Comparison of ENCODE assay signal across 19 mouse cellular contexts in genomic region chr5:85240380-85240779, GRCm38 (mm10).
DNase-seq lines count a peak whose midpoint lies in the region; ATAC-seq lines count a peak whose summit lies in the region.
"Had no signal": no experiment of that assay in that cellular context is flagged by ENCODE, and none has a peak within 500 bp of the region (broad histone marks: within the 10 kb centered on the region; RNA-seq: fewer than 3 reads in every experiment).

No protein-coding gene starts in this region.

- no peak for ATAC-seq in midbrain, embryonic 14.5 days (ENCODE audit: low FRiP score, low TSS enrichment)
- ATAC-seq in midbrain, embryonic 11.5 days (ENCODE audit: low FRiP score) = no peak
- ATAC-seq in forebrain, embryonic 16.5 days = peak; percentile 43
- ATAC-seq in neural tube, embryonic 15.5 days (ENCODE audit: low FRiP score) = peak; percentile 60; the same call in 1 of the 2 replicates

- no peak overlapping the region for H3K4me3 ChIP-seq in midbrain, embryonic 14.5 days (replicated peaks; ENCODE audit: low read depth, low read length)
- no peak overlapping the region for H3K4me3 ChIP-seq in midbrain, embryonic 11.5 days (ENCODE audit: low read depth, low read length)
- H3K4me3 ChIP-seq in forebrain, embryonic 16.5 days (replicated peaks; ENCODE audit: low read length) = no peak overlapping the region
- no peak overlapping the region for H3K4me3 ChIP-seq in neural tube, embryonic 15.5 days (replicated peaks)
- H3K4me3 ChIP-seq: heart, embryonic 10.5 days; left cerebral cortex, adult 2 months; liver, embryonic 13.5 days; midbrain, embryonic 12.5 days had no signal

- no peaks in the 10 kb centered on the region for H3K27me3 ChIP-seq in midbrain, embryonic 14.5 days (ENCODE audit: control insufficient read depth, insufficient read depth, low read length)
- no peaks in the 10 kb centered on the region for H3K27me3 ChIP-seq in midbrain, embryonic 11.5 days (ENCODE audit: control insufficient read depth, insufficient read depth, low read length)
- no peaks in the 10 kb centered on the region for H3K27me3 ChIP-seq in forebrain, embryonic 16.5 days (replicated peaks; ENCODE audit: control insufficient read depth, insufficient read depth, low read length)
- H3K27me3 ChIP-seq in neural tube, embryonic 15.5 days (replicated peaks) = no peaks in the 10 kb centered on the region
- H3K27me3 ChIP-seq: liver, embryonic 13.5 days; midbrain, embryonic 12.5 days had no signal

- DNase-seq in midbrain, embryonic 14.5 days = peak; percentile 2
- no peak for DNase-seq in midbrain, embryonic 11.5 days (ENCODE audit: low spot score, missing footprints)
- DNase-seq in brain, embryonic 18.5 days (ENCODE audit: low read depth, low spot score) = peak; percentile 14
- no peak for DNase-seq in adrenal gland, adult 2 months
- no peak for DNase-seq in ovary, postnatal 36 days (ENCODE audit: low spot score)
- DNase-seq: B cell, adult 2 months; gastrocnemius, postnatal 10 days; heart, postnatal 4 days; kidney, adult 2 months; kidney, postnatal 10 days; liver, embryonic 13.5 days; lung, adult 2 months; lung, postnatal 14 days; thymus, postnatal 25 days had no signal

- no peak overlapping the region for H3K9ac ChIP-seq in midbrain, embryonic 14.5 days (replicated peaks; ENCODE audit: low read length)
- H3K9ac ChIP-seq in midbrain, embryonic 11.5 days (ENCODE audit: low read length) = no peak overlapping the region
- no peak overlapping the region for H3K9ac ChIP-seq in forebrain, embryonic 16.5 days (replicated peaks; ENCODE audit: low read depth, low read length)
- no peak overlapping the region for H3K9ac ChIP-seq in neural tube, embryonic 15.5 days (replicated peaks)
- H3K9ac ChIP-seq: liver, embryonic 13.5 days; midbrain, embryonic 12.5 days had no signal

- H3K27ac ChIP-seq in midbrain, embryonic 14.5 days (replicated peaks; ENCODE audit: low read depth, low read length) = no peak overlapping the region
- no peak overlapping the region for H3K27ac ChIP-seq in midbrain, embryonic 11.5 days (ENCODE audit: low read depth, low read length)
- no peak overlapping the region for H3K27ac ChIP-seq in forebrain, embryonic 16.5 days (ENCODE audit: low read length)
- H3K27ac ChIP-seq in neural tube, embryonic 15.5 days (replicated peaks) = no peak overlapping the region
- H3K27ac ChIP-seq: heart, embryonic 10.5 days; left cerebral cortex, adult 2 months; liver, embryonic 13.5 days; midbrain, embryonic 12.5 days had no signal

- no peaks in the 10 kb centered on the region for H3K9me3 ChIP-seq in midbrain, embryonic 14.5 days (ENCODE audit: control insufficient read depth, low read length)
- no peaks in the 10 kb centered on the region for H3K9me3 ChIP-seq in midbrain, embryonic 11.5 days (ENCODE audit: control insufficient read depth, low read length)
- no peaks in the 10 kb centered on the region for H3K9me3 ChIP-seq in forebrain, embryonic 16.5 days (ENCODE audit: control insufficient read depth, low read length)
- no peaks in the 10 kb centered on the region for H3K9me3 ChIP-seq in neural tube, embryonic 15.5 days (replicated peaks)
- H3K9me3 ChIP-seq: heart, embryonic 10.5 days; liver, embryonic 13.5 days; midbrain, embryonic 12.5 days had no signal

- no peaks in the 10 kb centered on the region for H3K36me3 ChIP-seq in midbrain, embryonic 14.5 days (ENCODE audit: control insufficient read depth, insufficient read depth, low read length)
- H3K36me3 ChIP-seq in midbrain, embryonic 11.5 days (ENCODE audit: control insufficient read depth, insufficient read depth, low read length) = no peaks in the 10 kb centered on the region
- H3K36me3 ChIP-seq in forebrain, embryonic 16.5 days (ENCODE audit: control insufficient read depth, insufficient read depth) = no peaks in the 10 kb centered on the region
- no peaks in the 10 kb centered on the region for H3K36me3 ChIP-seq in neural tube, embryonic 15.5 days
- H3K36me3 ChIP-seq: heart, embryonic 10.5 days; liver, embryonic 13.5 days; midbrain, embryonic 12.5 days had no signal

- H3K4me2 ChIP-seq in midbrain, embryonic 14.5 days (ENCODE audit: low read length) = no peak overlapping the region
- no peak overlapping the region for H3K4me2 ChIP-seq in midbrain, embryonic 11.5 days
- no peak overlapping the region for H3K4me2 ChIP-seq in forebrain, embryonic 16.5 days (ENCODE audit: low read length)
- H3K4me2 ChIP-seq in neural tube, embryonic 15.5 days = no peak overlapping the region
- H3K4me2 ChIP-seq: liver, embryonic 13.5 days; midbrain, embryonic 12.5 days had no signal

- no peaks in the 10 kb centered on the region for H3K4me1 ChIP-seq in midbrain, embryonic 14.5 days (ENCODE audit: control insufficient read depth, insufficient read depth, low read length)
- H3K4me1 ChIP-seq in midbrain, embryonic 11.5 days (ENCODE audit: control insufficient read depth, insufficient read depth, low read length) = no peaks in the 10 kb centered on the region
- H3K4me1 ChIP-seq in forebrain, embryonic 16.5 days (replicated peaks; ENCODE audit: control insufficient read depth, insufficient read depth, low read length) = peaks cover 7% of the 10 kb centered on the region
- peaks cover 6% of the 10 kb centered on the region; the same call in 1 of the 2 replicates for H3K4me1 ChIP-seq in neural tube, embryonic 15.5 days
- H3K4me1 ChIP-seq: heart, embryonic 10.5 days; liver, embryonic 13.5 days had no signal

Comparison
In these comparisons a context has a peak if more than half of its experiments do, and no peak if none do; other contexts are left out.
1. DNase-seq: peak in midbrain, embryonic 14.5 days (single experiment) and brain, embryonic 18.5 days (single experiment); none in midbrain, embryonic 11.5 days (single experiment), adrenal gland, adult 2 months (single experiment) and ovary, postnatal 36 days (single experiment).
2. ATAC-seq: peak in forebrain, embryonic 16.5 days (single experiment) and neural tube, embryonic 15.5 days (single experiment); none in midbrain, embryonic 14.5 days (single experiment) and midbrain, embryonic 11.5 days (single experiment).